Mouse (Mus musculus) limb, embryonic 14.5 days (tissue): Measurements from ENCODE around the gene Kif26a. TPM values are rescaled to one million over a fixed set of nuclear protein-coding genes. Genes with fewer than 3 reads are reported as not detected.
A peak's percentile ranks its signal among the peaks of the same experiment; 100 is the strongest.

ENCODE experiments used
- ATAC-seq: fragments of 200-750 bp; cut with Nextera tagmentation; 2 replicates; pipeline ENCODE4 v1.8.0; 2017; ENCODE audit warnings: low read depth, moderate number of reproducible peaks, moderate TSS enrichment; ENCODE audit not compliant: low FRiP score
- DNase-seq: peaks from one replicate; pipeline ENCODE4 v3.0.0-alpha.2; 2015; ENCODE audit warnings: low spot score
- H3K27ac ChIP-seq: fragments of 300-500 bp; sonication (generic); replicated peaks from 2 replicates; pipeline ENCODE4 v1.5.1; 2014; ENCODE audit warnings: low read depth, mild to moderate bottlenecking, low read length, moderate library complexity, mixed read lengths
- H3K27me3 ChIP-seq: fragments of 300-500 bp; sonication (generic); 2 replicates; pipeline ENCODE4 v1.6.1; 2014; ENCODE audit warnings: low read length, mixed read lengths; ENCODE audit not compliant: control insufficient read depth, insufficient read depth
- H3K36me3 ChIP-seq: fragments of 300-500 bp; sonication (generic); 2 replicates; pipeline ENCODE4 v1.6.1; 2014; ENCODE audit warnings: mild to moderate bottlenecking, low read length, moderate library complexity, mixed read lengths; ENCODE audit not compliant: control insufficient read depth, insufficient read depth
- H3K4me1 ChIP-seq: fragments of 300-500 bp; sonication (generic); 2 replicates; pipeline ENCODE4 v1.6.1; 2014; ENCODE audit warnings: antibody characterized with exemption, low read length, mixed read lengths; ENCODE audit not compliant: control insufficient read depth, insufficient read depth
- H3K4me2 ChIP-seq: fragments of 300-500 bp; sonication (generic); replicated peaks from 2 replicates; pipeline ENCODE4 v1.6.1; 2014; ENCODE audit warnings: low read depth, mild to moderate bottlenecking, low read length, moderate library complexity; ENCODE audit not compliant: severe bottlenecking
- H3K4me3 ChIP-seq: fragments of 300-500 bp; sonication (generic); replicated peaks from 2 replicates; pipeline ENCODE4 v1.5.1; 2014; ENCODE audit warnings: low read length
- H3K9ac ChIP-seq: fragments of 300-500 bp; sonication (generic); 2 replicates; pipeline ENCODE4 v1.6.1; 2014; ENCODE audit warnings: mild to moderate bottlenecking, low read depth, low read length, moderate library complexity; ENCODE audit not compliant: severe bottlenecking
- H3K9me3 ChIP-seq: fragments of 300-500 bp; sonication (generic); 2 replicates; pipeline ENCODE4 v1.6.1; 2016; ENCODE audit warnings: low read length; ENCODE audit not compliant: control insufficient read depth
- POLR2A ChIP-seq: fragments of 200-500 bp; IDR thresholded peaks from 2 replicates; pipeline ENCODE4 v1.8.0; 2012; ENCODE audit warnings: inconsistent platforms, mild to moderate bottlenecking, moderate library complexity, borderline replicate concordance; ENCODE audit not compliant: insufficient read depth, insufficient read length; ENCODE audit errors: extremely low read depth
- WGBS: fragments of 180-500 bp; shearing (Covaris S2); extraction: QIAGEN DNeasy Blood & Tissue Kit; methylation state at CpG from one replicate; pipeline ENCODE4 v1.1.7; 2014; 5-methylcytosine and 5-hydroxymethylcytosine counted together
- polyA plus RNA-seq, 2 experiments: library from polyadenylated mRNA; depleted of rRNA in 1 of 2; stranded (reverse) in 1 of 2; unstranded in 1 of 2; fragments of >200 nt; fragmentation: Nextera tagmentation in 1 of 2; extraction: Ambion mirVana in 1 of 2; gene quantifications; 2 replicates each; pipeline versions ENCODE4 v1.2.1 to v1.2.3; 2012 to 2014

Kif26a gene
- polyA plus RNA-seq, 2 experiments, result 6.2 to 21.6 TPM

GRCm38 (mm10) chr12:112147365-112147764 lies 1.4 kb downstream of the Kif26a start:
- Histone ChIP-seq H3K4me3 (peak overlapping the region; percentile 52), H3K27me3 (peaks cover 32% of the 10 kb centered on the region), H3K4me1 (peaks cover 61% of the 10 kb centered on the region), H3K9me3 (no peaks in the 10 kb centered on the region), H3K27ac (no peak overlapping the region), H3K36me3 (0 out of 2 replicates have a peak, but pooled peaks cover 4% of the 10 kb centered on the region), H3K9ac (peak overlapping the region; percentile 69), H3K4me2 (peak overlapping the region; percentile 88)
- ATAC-seq (no peak), DNase-seq (no peak)
- WGBS, result 30% methylated on average over 5 of the region's 5 CpGs
- TF ChIP-seq POLR2A, result no peak

GRCm38 (mm10) chr12:112150011-112150410 lies 4.0 kb downstream of the Kif26a start:
- H3K4me1 ChIP-seq, result peaks cover 60% of the 10 kb centered on the region
- no peak for ATAC-seq
- peaks cover 6% of the 10 kb centered on the region for H3K36me3 ChIP-seq
- no peak overlapping the region for H3K4me3 ChIP-seq
- no peak overlapping the region for H3K27ac ChIP-seq
- no peak for TF ChIP-seq POLR2A
- no peak for DNase-seq
- no peak overlapping the region for H3K9ac ChIP-seq
- 35% methylated on average over 7 of the region's 7 CpGs for WGBS
- no peaks in the 10 kb centered on the region for H3K9me3 ChIP-seq
- peak overlapping the region; percentile 13; the same call in 1 of the 2 replicates for H3K4me2 ChIP-seq
- H3K27me3 ChIP-seq, result peaks cover 5% of the 10 kb centered on the region

- Histone ChIP-seq H3K27ac (no peak overlapping the region), H3K4me1 (peaks cover 65% of the 10 kb centered on the region), H3K4me3 (no peak overlapping the region), H3K36me3 (peaks cover 6% of the 10 kb centered on the region), H3K9me3 (no peaks in the 10 kb centered on the region), H3K27me3 (peaks cover 4% of the 10 kb centered on the region; the same call in 1 of the 2 replicates), H3K9ac (no peak overlapping the region), H3K4me2 (0 out of 2 replicates have a peak overlapping the region, but pooled peaks have one; percentile 10)
- ATAC-seq (no peak), DNase-seq (no peak)
- no peak for TF ChIP-seq POLR2A
- 33% methylated on average over 12 of the region's 12 CpGs for WGBS
These were observed 5.4 kb downstream of the Kif26a start for GRCm38 (mm10) chr12:112151244-112151979.

GRCm38 (mm10) chr12:112151980-112152362 lies 6.0 kb downstream of the Kif26a start:
- H3K27ac ChIP-seq, result no peak overlapping the region
- H3K27me3 ChIP-seq, result peaks cover 4% of the 10 kb centered on the region; the same call in 1 of the 2 replicates
- peak; percentile 43; the same call in 1 of the 2 replicates for ATAC-seq
- DNase-seq, result no peak
- 0 out of 2 replicates have a peak overlapping the region, but pooled peaks have one; percentile 10 for H3K4me2 ChIP-seq
- no peak for TF ChIP-seq POLR2A
- H3K4me1 ChIP-seq, result peaks cover 62% of the 10 kb centered on the region
- peaks cover 6% of the 10 kb centered on the region for H3K36me3 ChIP-seq
- WGBS, result 29% methylated on average over 6 of the region's 6 CpGs
- H3K9me3 ChIP-seq, result no peaks in the 10 kb centered on the region
- no peak overlapping the region for H3K9ac ChIP-seq
- H3K4me3 ChIP-seq, result no peak overlapping the region

- Histone ChIP-seq H3K4me3 (no peak overlapping the region), H3K36me3 (peaks cover 20% of the 10 kb centered on the region), H3K4me2 (no peak overlapping the region), H3K27ac (no peak overlapping the region), H3K4me1 (peaks cover 47% of the 10 kb centered on the region), H3K9me3 (no peaks in the 10 kb centered on the region), H3K27me3 (no peaks in the 10 kb centered on the region), H3K9ac (no peak overlapping the region)
- WGBS, result 78% methylated on average over 12 of the region's 12 CpGs
- no peak for DNase-seq
- TF ChIP-seq POLR2A, result no peak
- no peak for ATAC-seq
These were observed 7.6 kb downstream of the Kif26a start for GRCm38 (mm10) chr12:112153597-112153996.
